Mouse (Mus musculus) brain, adult 2 months (tissue): ENCODE data around the gene Cldn13.
"Not testable (repeated sequence)": the region's sequence is repeated elsewhere in the genome, so short reads cannot be mapped to it uniquely, and the experiment has no call there.

Source experiments
- DNase-seq: peaks from one replicate; pipeline ENCODE4 v3.0.0; 2011; ENCODE audit warnings: low read depth, low spot score

Gene Cldn13

DNA sequence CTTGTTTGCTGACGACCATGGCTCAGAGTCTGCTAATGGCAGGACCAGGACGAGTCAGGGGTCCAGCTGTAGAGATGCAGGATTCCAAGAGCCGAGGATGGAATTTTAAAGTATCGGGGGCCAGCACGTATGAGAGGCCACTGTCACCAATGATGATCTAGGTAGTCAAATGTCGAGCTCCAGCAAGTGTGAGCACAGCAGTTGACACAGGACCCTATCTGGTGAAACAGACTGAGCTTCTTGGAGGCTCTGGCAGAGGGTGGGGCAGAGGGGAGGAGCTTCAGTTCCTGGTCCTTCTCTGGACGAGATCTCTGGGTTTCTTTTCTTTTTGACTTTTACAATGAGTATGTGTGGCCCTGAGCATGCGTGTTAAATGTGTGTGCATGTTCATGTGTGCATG lies at the start of gene Cldn13:
Cldn13 (minus strand) TSS at position 216 of the 400 bp plus-strand sequence.
- no peak for DNase-seq

DNA sequence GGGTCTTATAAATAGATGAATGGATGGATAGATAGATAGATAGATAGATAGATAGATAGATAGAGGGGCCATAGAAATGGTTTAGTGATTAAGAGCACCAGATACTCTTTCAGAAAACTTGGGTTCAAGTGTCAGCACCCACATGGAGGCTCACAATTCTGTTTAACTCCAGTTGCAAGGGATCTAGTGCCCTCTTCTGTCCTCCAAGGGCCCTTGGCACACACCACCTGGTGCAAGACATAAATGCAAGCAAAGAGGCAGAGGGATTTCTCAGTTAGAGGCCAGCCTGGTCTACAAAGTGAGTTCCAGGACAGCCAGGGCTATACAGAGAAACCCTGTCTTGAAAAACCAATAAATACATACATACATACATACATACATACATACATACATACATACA lies 49.3 kb upstream of the Cldn13 start:
- DNase-seq: not testable (repeated sequence)

DNA sequence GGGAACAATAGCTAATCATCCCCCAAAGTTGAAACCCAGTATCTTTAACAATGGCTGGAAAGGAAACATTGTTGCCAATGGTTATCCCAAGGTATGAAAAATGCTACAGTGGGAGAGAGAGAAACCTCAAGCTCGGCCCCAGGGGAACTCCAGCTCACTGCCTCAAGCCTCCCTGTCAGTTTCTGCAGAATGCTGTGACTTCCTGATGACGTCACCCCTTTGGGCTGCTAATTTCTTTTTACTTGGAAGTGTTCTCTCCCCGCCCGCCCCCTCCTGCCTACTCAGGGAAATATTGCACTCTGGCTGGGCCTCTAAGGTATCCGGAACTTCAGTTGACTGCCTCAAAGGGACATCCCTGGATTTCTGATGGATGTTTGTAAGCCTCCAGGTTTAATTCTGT lies 48.2 kb upstream of the Cldn13 start:
- DNase-seq: peak; percentile 13

DNA sequence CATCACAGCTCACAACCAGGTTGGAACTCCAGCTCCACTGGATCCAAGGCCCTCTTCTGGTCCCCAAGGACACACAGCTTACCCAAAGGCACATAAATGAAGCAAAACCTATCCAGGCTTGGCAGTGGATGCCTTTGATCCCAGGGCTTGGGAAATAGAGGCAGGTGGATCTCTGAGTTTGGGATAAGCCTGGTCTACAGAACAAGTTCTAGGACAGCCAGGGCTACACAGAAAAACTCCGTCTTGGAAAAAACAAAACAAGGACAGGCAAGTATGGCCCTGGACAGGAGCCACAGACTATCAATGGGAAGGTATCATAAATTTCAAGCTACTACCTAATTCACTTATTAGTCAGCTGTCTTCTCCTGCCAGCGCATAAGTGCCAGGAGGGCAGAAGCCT lies 46.2 kb upstream of the Cldn13 start:
- DNase-seq: no peak

DNA sequence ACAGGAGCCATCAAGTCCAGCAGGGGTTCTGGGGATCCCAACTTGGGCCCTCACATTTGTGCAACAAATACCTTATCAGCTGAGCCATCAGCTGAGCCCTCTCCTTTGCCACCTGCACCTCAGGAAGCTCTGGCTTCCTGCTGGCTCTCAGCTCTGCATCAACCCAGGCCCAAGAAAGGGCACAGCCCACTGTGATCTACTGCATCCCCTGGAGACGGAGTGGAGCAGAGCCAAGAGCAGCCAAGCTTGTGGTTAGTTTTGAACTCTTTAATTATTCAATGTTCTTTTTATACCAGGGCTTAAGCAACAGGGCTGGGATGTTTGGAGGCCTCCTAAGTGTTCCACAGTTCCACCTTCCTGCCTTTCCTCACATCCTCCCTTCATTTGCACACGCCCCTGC lies 45.1 kb upstream of the Cldn13 start:
- DNase-seq: no peak

DNA sequence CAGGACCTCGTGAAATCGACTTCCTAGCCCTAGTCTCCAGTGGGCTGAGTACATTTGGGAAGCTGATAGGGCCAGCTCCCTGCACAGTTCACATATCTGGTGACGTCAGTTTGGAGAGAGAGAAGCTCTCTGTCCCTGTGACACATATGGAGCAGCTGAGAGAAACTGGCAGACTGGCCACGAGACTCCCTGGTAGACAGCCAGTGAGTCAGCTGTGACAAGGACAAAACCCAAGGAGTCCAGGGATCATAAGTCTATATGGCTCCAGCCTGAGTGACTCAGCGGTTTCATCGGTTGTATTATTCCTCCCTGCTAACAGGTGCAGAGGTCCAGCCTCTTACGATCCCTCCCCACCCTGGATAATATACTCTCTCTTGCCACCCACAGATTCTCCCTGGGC lies 43.8 kb upstream of the Cldn13 start:
- DNase-seq: peak; percentile 62

DNA sequence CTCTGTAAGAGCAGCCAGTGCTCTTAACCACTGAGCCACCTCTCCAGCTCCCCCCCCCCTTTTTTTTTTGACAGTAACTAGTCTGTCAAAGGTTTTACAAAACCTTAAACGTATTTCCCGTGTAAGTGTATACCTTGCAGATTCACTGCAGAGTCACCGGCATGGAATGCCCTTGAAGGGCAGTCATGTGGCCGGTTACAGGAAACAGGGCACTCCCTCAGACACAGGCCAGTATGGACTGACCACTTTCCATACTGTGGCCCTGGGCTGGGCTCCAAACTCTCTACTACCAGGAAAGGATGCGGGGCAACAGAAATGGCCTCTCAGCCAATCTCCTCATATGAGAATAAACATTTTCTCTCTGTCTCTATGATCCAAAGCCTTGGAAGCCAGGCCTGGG lies 40.2 kb upstream of the Cldn13 start:
- no peak for DNase-seq

DNA sequence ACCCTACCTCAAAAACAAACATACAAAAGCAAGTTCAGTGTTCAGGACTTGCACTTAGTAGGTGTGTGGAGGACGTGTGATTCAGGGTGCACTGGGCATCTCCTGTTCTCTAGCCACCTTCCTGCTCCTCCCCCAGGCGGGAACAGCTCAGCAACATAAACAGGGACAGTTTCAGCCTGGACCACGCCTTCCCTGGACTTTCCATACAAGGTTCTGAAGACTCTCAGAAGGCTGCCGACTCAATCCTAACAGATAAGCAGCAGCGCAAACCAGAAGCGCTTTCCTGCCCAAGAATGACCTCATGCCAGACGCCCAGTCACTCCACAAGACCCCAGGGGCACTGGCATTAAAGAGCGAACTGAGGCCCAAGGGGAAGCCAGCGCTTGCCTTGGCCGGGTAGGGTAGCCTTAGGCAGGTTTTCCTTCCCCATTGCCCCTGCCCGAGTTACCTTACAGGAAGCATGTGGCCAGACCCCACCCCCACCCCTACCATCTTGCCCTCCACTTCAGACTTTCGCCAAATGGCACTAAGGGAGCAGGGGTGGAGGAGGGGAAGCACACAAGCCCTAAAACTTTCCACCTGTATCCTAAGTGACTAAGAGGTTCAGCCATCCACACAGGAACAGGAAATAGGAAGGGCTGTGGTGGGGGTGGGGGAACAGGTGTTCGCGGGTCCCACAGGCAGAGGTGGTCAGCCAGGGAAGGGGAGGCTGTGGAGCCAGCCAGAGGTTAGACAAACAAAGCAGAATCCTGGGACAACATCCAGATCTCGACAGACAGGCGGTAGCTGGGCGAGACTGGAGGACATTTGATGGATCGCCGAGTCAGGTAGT lies 35.9 kb upstream of the Cldn13 start:
- no peak for DNase-seq

DNA sequence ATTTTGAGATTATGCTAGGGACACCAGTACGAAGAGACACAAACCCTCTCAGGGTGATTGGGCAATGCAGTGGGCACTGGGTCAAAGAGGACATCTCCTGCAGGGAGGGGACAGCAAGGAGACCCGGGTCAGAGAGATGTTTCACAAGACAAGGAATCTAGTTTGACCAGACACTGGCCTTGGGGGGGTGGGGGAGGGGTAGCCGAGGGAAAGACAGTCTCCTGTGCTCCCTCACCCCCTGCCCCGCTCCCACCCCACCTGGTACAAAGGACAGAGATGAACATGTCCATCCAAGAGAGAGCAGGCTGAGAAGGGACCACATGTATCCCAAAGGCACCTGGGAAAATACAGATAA lies 32.7 kb upstream of the Cldn13 start:
- no peak for DNase-seq

DNA sequence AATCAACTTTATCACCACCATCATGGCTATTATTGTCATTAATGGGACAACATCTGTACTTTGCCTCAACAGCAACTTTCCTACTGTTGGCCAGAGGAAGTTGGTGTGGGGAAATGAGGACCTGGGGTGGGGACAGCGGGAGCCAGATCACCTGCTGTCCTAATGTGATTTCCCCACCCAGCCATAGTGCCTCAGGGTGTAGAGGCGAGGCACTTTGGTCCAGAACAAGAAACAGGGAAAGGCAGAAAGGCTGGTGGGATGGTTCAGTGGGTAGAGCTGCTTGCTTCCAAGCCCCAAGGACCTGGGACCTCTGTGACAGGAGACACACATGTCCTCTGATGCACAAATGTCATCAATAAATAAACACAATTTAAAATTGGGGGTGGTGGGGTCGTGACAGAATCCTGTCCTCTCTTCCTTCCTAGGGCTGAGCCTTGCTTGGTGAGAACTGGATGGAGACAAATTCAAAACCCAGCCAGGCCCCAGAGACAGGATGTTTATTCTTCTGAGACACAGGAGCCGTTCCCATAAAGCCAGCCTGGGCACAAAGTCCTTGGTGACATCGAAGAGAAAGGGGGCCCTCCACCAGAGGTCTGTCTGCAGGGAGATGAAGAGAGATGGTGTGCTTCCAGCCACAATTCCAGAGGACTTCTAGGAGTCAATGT lies 32.2 kb upstream of the Cldn13 start:
- no peak for DNase-seq

DNA sequence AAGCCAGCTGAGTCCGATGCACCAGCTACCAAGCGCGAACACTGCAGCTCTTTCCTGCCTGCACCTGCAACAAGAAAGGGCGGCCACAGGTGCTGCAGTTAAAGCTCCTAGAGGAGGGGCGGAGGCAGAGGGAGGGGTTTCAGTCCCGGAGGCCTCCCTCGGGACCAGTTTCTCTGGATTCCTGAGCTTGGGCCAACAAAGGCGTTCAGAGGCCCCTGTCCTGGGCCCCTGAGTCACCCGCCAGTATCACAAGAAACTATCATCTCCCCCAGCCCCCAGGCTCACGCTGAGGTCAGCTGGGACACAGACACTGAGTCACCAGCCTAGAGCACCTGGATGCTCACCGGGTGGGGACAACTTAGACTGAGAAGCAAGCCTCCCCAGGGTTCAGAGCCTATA lies 31.5 kb upstream of the Cldn13 start, which contains the start of gene Cldn4:
Cldn4 (minus strand) TSS at position 78 of the 399 bp plus-strand sequence.
- DNase-seq: no peak

DNA sequence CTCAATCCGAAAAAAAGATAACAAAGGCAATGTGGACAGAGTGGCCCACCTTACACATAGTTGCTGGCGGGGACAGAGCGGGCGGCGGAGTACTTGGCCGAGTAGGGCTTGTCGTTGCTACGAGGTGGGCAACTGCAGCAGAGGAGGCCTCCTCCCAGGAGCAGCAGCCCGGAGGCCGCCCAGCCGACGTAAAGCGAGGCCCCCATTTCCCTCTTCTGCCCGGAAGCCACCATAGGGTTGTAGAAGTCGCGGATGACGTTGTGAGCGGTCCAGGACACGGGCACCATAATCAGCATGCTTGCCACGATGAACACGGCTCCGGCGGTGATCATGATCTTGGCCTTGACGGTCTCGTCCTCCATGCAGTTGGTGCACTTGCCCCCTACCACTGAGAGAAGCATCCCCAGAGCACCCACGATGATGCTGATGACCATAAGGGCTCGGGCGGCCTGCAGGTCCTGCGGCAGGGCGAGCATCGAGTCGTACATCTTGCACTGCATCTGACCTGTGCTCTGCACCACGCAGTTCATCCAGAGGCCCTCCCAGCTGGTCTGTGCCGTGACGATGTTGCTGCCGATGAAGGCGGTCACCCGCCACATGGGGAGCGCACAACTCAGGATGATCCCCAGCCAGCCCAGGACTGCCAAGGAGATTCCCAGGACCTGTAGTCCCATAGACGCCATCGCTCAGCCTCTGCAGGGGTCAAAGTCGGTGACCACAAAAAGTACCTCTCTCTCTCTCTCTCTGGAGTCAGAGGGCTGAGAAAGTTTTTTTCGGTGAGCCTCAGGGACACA lies 30.9 kb upstream of the Cldn13 start:
- no peak for DNase-seq

DNA sequence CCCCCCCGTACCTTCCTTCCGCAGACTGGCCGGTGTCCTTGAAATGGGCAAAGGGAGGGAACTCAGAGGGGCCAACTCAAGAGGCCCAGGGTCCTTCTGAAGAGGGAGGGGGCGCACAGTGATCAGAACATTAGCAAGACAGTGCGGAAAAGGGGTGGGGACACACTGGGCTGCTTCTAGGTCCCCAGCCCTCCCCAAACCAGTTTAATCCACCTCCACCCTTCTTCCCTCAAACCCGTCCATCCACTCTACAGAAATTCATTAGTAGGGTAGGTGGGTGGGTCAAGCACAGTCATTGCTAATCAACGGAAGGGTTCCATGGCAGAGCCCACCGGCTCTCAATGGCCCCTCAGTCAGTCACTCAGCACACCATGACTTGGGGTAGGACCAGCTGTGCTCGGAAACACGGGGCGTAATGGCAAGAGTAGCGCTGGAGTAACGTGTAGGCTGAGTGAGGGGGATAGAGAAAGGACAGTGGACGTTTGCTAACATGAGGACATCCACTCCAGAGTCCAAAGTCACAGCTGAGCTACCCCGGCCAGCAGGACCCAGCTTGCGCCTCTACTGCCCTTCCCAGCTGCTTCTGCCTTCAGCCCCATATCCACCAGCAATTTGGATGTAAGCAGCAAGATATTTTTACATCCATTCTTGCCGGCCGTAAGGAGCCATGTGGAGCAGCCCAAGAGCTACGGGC lies 30.1 kb upstream of the Cldn13 start:
- no peak for DNase-seq

DNA sequence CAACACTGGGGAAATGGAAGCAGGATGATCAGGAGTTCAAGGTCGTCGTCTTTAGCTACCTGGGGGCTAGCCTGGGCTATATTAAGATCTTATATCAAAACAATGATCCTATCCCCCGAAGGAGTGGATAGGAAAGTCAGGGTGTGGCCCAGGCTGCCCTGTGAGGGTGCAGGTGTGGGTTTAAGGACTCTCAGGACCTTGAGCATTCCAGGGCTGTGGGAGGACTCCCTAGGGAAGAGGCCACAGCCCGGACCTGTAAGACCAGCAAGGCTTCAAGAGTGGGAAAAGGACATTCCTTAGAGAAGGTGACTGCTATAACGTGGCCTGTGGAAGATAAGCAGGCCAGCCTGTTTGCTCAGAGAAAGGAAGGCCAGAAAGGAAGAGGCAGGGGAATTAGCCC lies 28.9 kb upstream of the Cldn13 start:
- DNase-seq: no peak

DNA sequence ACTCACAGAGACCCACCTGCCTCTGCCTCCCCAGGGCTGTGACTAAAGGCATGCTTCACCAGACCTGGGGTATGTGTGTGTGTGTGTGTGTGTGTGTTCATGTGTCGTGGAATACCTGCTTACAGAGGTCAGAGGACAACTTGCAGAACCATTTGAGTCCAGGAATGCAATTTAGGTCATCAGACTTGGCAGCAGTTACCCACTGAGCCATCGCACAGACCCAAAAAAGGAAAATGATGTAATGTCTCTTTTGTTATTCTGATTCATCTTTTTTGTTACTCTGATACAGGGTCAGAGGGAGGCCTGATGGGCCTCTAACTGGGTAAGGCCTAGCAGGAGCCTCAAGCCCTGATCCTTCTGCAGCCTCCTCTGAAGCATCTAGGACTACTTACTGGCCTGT lies 27.4 kb upstream of the Cldn13 start:
- DNase-seq: peak; percentile 20

DNA sequence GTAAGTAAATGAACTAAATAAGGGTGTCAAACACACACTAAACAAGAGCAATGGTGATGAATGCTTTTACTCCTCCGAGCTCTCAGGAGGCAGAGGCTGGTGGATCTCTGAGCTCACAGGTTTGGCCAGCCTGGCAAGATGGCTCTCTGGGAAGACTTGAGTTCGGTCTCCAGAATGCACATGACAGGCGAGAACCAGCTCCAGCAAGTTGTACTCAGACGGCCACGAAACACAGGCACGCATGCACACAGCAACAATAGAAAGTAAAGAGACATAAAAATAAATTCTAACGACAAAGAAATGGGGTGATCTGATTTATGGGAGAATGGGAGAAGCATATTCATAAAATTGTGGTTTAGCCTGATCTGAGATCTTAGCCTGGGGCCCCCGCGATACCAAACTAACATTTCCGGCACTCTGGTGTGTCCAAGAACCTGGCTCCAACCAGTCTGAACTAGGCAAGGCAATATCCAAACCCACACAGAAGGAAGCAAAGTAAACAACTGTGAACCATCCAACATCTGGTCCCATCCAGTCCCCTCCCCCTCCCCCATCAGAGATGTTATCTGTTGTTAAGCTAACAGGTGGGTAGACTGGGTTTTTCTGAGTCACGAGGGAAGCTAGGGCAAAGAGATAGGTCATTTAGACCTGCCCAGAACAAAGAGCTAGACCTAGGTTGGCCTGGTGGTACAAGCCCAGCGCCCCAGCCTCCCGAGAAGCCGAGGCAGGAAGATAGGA lies 26.3 kb upstream of the Cldn13 start:
- no peak for DNase-seq

DNA sequence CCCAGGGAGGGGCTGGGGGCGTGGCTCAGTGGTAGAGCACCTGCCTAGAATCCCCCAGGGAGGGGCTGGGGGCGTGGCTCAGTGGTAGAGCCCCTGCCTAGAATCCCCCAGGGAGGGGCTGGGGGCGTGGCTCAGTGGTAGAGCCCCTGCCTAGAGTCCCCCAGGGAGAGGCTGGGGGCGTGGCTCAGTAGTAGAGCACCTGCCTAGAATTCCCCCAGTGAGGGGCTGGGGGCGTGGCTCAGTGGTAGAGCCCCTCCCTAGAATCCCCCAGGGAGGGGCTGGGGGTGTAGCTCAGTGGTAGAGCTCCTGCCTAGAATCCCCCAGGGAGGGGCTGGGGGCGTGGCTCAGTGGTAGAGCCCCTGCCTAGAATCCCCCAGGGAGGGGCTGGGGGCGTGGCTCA lies 24.2 kb upstream of the Cldn13 start:
- not testable (repeated sequence) for DNase-seq

DNA sequence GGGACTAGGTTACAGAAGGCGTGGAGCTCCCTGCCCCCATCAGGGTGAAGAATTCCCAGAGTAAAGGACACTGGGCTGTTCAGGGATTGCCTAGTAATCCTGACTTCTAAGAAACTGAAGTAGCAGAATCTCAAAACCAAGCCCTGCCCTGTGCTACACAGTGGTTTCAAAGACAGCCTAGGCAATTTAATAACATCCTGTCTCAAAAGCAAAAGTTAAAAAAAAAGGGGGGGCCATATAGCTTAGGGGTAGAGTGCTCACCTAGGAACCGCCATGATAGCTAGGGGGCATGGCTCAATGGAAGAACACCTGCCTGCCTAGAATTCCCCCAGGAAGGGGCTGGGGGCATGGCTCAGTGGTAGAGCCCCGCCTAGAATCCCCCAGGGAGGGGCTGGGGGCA lies 23.7 kb upstream of the Cldn13 start:
- DNase-seq: no peak

DNA sequence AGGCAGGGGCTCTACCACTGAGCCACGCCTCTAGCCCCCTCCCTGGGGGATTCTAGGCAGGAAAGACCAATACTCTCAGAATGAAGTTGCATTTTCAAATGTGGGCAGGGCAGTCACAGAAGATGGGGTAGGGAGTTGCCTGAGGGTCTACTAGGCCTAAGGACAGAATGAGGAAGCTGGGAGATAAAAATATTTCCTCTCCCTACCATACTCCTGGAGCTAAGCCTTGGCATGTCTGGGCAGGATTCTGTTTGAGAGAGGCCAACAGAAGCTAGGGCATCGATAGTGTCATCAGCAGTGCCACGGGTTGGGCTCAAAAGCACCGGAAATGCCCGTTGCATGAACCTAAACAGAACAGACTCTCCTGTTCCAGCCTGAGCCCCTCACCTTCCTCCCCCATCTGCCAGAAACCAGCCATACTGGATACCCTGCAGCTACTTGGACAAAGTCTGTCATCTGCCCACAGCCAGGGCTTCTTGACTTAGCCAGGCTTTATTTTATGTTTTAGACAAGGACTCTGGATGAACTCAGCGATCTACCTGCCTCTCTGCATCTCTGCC lies 21.4 kb upstream of the Cldn13 start:
- no peak for DNase-seq

DNA sequence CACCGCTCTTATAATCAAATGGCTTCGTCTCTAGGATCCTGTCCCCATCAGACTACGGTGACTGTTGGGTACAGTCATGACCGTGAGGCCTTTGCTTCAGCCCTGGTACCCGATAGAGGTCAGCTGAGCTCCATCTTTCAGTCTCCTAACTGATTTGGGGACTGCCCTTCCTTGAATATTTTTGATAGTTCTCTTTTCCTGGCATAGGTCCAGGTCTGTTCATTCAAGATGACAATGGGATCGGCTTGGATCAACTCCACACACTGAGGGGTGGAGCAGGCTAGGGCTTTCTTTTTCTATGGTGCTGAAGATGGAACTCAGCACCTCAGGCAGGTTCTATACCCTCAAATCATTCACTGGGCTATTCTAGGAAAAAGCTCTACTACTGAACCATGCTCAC lies 20.7 kb upstream of the Cldn13 start:
- no peak for DNase-seq

DNA sequence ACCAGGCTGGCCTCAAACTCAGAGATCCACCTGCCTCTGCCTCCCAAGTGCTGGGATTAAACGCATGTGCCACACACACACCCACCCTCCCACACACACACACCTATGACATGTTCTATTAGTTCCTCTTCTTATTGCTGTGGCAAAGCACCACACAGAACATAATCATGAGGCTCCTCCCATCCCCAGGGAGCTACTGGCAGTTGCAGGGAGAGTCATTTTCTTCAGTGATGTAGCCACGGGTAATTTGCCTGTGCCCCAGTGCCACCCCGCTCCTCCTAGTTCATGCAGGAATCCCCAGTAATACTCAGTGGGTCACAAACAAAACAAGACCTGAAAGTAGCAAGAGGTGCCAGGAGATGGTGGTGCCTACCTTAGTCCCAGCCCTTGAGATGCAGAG lies 19.3 kb upstream of the Cldn13 start:
- DNase-seq: no peak
